Mouse (Mus musculus) neural tube, embryonic 11.5 days (tissue): ENCODE data around the gene Vmn1r53. TPM values are rescaled to one million over a fixed set of nuclear protein-coding genes. Genes with fewer than 3 reads are reported as not detected.
"Not testable (repeated sequence)": the region's sequence is repeated elsewhere in the genome, so short reads cannot be mapped to it uniquely, and the experiment has no call there.

Experiments
- ATAC-seq: fragments of 200-750 bp; cut with Nextera tagmentation; 2 replicates; pipeline ENCODE4 v1.8.0; 2017; ENCODE audit warnings: moderate number of reproducible peaks, mild to moderate bottlenecking, moderate TSS enrichment, moderate library complexity; ENCODE audit not compliant: insufficient read depth, low FRiP score, low TSS enrichment
- DNase-seq: peaks from one replicate; pipeline ENCODE4 v3.0.0-alpha.2; 2015; ENCODE audit warnings: low spot score
- H3K27ac ChIP-seq: fragments of 300-500 bp; sonication (generic); 2 replicates; pipeline ENCODE4 v1.5.1; 2014; ENCODE audit warnings: low read depth, mild to moderate bottlenecking, low read length
- H3K27me3 ChIP-seq: fragments of 300-500 bp; sonication (generic); 2 replicates; pipeline ENCODE4 v1.6.1; 2014; ENCODE audit warnings: mild to moderate bottlenecking, low read length, mixed read lengths; ENCODE audit not compliant: control insufficient read depth, insufficient read depth
- H3K36me3 ChIP-seq: fragments of 300-500 bp; sonication (generic); 2 replicates; pipeline ENCODE4 v1.6.1; 2014; ENCODE audit warnings: mild to moderate bottlenecking, low read length, moderate library complexity, mixed read lengths; ENCODE audit not compliant: control insufficient read depth, insufficient read depth
- H3K4me1 ChIP-seq: fragments of 300-500 bp; sonication (generic); 2 replicates; pipeline ENCODE4 v1.6.1; 2014; ENCODE audit warnings: low read length, mixed read lengths; ENCODE audit not compliant: control insufficient read depth, insufficient read depth
- H3K4me2 ChIP-seq: fragments of 300-500 bp; sonication (generic); 2 replicates; pipeline ENCODE4 v1.6.1; 2014; ENCODE audit warnings: low read depth, mild to moderate bottlenecking, moderate library complexity
- H3K4me3 ChIP-seq: fragments of 300-500 bp; sonication (generic); 2 replicates; pipeline ENCODE4 v1.5.1; 2014; ENCODE audit warnings: low read depth, low read length
- H3K9ac ChIP-seq: fragments of 300-500 bp; sonication (generic); 2 replicates; pipeline ENCODE4 v1.6.1; 2014; ENCODE audit warnings: mild to moderate bottlenecking, low read length
- H3K9me3 ChIP-seq: fragments of 300-500 bp; sonication (generic); 2 replicates; pipeline ENCODE4 v1.6.1; 2016; ENCODE audit warnings: low read length; ENCODE audit not compliant: control insufficient read depth
- WGBS: fragments of 180-500 bp; shearing (Covaris S2); extraction: QIAGEN DNeasy Blood & Tissue Kit; methylation state at CpG from one replicate; pipeline ENCODE4 v1.1.7; 2014; 5-methylcytosine and 5-hydroxymethylcytosine counted together
- polyA plus RNA-seq: library from polyadenylated mRNA; unstranded; fragments of >200 nt; fragmentation: Nextera tagmentation; extraction: Ambion mirVana; gene quantifications from 2 replicates; pipeline ENCODE4 v1.2.1, GENCODE M21; 2014

Vmn1r53 gene
- not detected in 2 replicates for polyA plus RNA-seq

DNA sequence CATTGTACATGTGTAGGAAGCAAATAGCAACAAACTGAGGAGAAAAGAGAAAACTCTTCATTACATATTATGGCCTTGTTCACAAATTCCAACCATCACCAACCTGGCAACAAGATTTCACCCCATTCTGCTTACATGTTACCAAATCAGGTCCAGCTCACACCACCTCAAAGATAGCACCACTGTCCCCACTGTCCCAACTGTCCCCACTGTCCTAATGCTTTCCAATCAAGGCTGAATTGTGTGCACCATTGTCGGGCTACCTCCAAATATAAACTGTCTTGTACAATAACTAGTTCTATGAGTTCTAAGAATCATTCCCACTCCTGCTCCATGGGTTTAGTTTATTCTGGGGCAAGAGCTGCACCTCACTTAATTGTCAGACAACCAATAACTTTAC is at the start of gene Vmn1r53:
Gene Vmn1r53 (minus strand): TSS at position 101 of the 400 bp plus-strand sequence.
- WGBS: 86% methylated on average over 1 of the region's 1 CpGs

DNA sequence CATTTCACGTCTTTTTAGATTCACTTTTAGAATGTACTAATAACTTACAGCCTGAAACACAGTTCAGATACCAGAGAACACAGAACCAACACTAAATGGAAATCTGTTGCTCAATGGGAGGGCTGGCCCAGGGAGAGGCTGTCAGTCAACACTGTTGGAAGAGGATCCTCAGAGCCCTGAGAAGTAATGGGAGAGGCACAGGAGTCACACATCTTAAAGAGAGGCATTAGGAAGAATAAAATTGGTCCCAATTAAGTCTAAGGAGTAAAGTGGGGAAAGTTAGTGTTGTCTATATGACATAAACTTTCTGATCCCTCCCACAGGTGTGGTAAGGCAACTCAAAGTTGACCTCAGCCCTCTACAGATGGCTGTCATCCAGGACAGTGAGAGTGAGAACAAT is 21.8 kb upstream of the Vmn1r53 start, which contains the start of gene Vmn1r54:
Gene Vmn1r54 (plus strand): TSS at position 301 of the 400 bp plus-strand sequence.
- ATAC-seq (no peak), DNase-seq (no peak)
- no peaks in the 10 kb centered on the region for H3K9me3 ChIP-seq
- H3K4me3 ChIP-seq: no peak within 1 kb of the TSS
- H3K27ac ChIP-seq: no peak within 1 kb of the TSS
- 76% methylated on average over 1 of the region's 1 CpGs for WGBS
- H3K9ac ChIP-seq: no peak within 1 kb of the TSS
- no peaks in the 10 kb centered on the region for H3K36me3 ChIP-seq
- no peaks in the 10 kb centered on the region for H3K27me3 ChIP-seq
- H3K4me2 ChIP-seq: no peak within 1 kb of the TSS
- H3K4me1 ChIP-seq: no peaks in the 10 kb centered on the region

More for the DNA sequence above, at the start of gene Vmn1r53:
- Histone ChIP-seq H3K9ac (no peak within 1 kb of the TSS), H3K4me2 (no peak within 1 kb of the TSS), H3K4me3 (no peak within 1 kb of the TSS), H3K27me3 (no peaks in the 10 kb centered on the region), H3K36me3 (no peaks in the 10 kb centered on the region), H3K9me3 (0 out of 2 replicates have a peak, but pooled peaks cover 5% of the 10 kb centered on the region), H3K4me1 (no peaks in the 10 kb centered on the region), H3K27ac (no peak within 1 kb of the TSS)
- ATAC-seq: no peak
- no peak for DNase-seq

- no peaks in the 10 kb centered on the region for H3K9me3 ChIP-seq
- H3K4me3 ChIP-seq: no peak overlapping the region
- H3K27me3 ChIP-seq: no peaks in the 10 kb centered on the region
- H3K4me2 ChIP-seq: no peak overlapping the region
- no peaks in the 10 kb centered on the region for H3K36me3 ChIP-seq
- 81% methylated on average over 3 of the region's 3 CpGs for WGBS
- H3K27ac ChIP-seq: no peak overlapping the region
- H3K9ac ChIP-seq: no peak overlapping the region
- no peaks in the 10 kb centered on the region for H3K4me1 ChIP-seq
- ATAC-seq (no peak), DNase-seq (no peak)
These were observed 19.8 kb upstream of the Vmn1r53 start for GRCm38 (mm10) chr6:90244019-90244418.

GRCm38 (mm10) chr6:90232681-90233080 is 8.4 kb upstream of the Vmn1r53 start:
- Histone ChIP-seq H3K9ac (no peak overlapping the region), H3K36me3 (no peaks in the 10 kb centered on the region), H3K4me2 (no peak overlapping the region), H3K27me3 (no peaks in the 10 kb centered on the region), H3K4me3 (no peak overlapping the region), H3K4me1 (no peaks in the 10 kb centered on the region), H3K27ac (no peak overlapping the region), H3K9me3 (0 out of 2 replicates have a peak, but pooled peaks cover 5% of the 10 kb centered on the region)
- ATAC-seq (no peak), DNase-seq (no peak)
- WGBS: 63% methylated on average over 27 of the region's 27 CpGs

- H3K9ac ChIP-seq, H3K27me3 ChIP-seq, DNase-seq, ATAC-seq, H3K36me3 ChIP-seq, H3K9me3 ChIP-seq, H3K4me1 ChIP-seq, H3K27ac ChIP-seq, H3K4me3 ChIP-seq, H3K4me2 ChIP-seq: not testable (repeated sequence)
- WGBS: 87% methylated on average over 4 of the region's 4 CpGs
These were observed 7.9 kb upstream of the Vmn1r53 start for GRCm38 (mm10) chr6:90232114-90232513.

DNA sequence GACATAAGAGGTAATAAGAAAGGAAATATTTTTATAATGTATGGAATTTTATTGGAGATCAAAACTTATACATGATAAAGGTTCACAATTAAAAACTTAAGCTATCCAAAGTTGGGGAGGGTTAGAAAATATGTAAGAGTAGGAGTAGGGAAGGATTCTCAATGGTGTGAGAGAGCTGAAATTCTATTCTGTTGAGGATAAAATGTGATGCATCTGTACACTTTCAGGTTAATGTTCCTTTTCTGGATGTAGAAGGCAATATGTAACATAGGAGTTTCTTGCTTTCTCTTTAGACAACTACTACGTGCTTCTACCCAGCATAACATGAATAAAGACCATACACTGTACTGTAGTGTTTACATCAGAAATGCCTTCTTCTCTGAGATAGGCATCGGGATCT is 21.7 kb downstream of the Vmn1r53 start, which contains the start of gene V1ra8:
Gene V1ra8 (plus strand): TSS at position 301 of the 400 bp plus-strand sequence.
- not testable (repeated sequence) for H3K9ac ChIP-seq, H3K4me3 ChIP-seq, H3K9me3 ChIP-seq, H3K27ac ChIP-seq, H3K27me3 ChIP-seq, ATAC-seq, H3K36me3 ChIP-seq, H3K4me2 ChIP-seq, H3K4me1 ChIP-seq, DNase-seq
- 83% methylated on average over 2 of the region's 2 CpGs for WGBS

DNA sequence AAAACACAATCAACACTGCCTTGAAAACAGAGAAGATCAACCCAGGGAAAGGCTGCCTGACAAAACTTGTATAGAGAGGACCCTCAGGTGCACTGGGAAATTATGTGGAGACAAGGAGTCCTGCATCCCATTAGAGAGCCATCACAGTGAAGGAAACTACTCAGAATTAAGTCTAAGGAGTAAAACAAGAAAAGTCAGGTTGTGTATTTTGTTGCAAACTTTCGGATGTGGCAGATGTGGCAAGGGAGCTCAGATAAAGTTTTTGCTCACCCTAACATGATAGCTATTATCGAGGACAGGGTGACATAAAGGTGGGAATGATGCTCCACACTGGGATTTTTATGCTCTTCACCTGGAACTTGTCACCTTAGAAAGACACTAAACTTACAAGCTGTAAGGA is 49.7 kb downstream of the Vmn1r53 start, which contains the start of gene Vmn1r52:
Gene Vmn1r52 (plus strand): TSS at position 301 of the 400 bp plus-strand sequence.
- DNase-seq (no peak), ATAC-seq (no peak)
- Histone ChIP-seq H3K4me1 (no peaks in the 10 kb centered on the region), H3K9me3 (no peaks in the 10 kb centered on the region), H3K4me3 (no peak within 1 kb of the TSS), H3K4me2 (no peak within 1 kb of the TSS), H3K27ac (no peak within 1 kb of the TSS), H3K9ac (no peak within 1 kb of the TSS), H3K27me3 (no peaks in the 10 kb centered on the region), H3K36me3 (no peaks in the 10 kb centered on the region)
- WGBS: 80% methylated on average over 2 of the region's 2 CpGs

Other genes with a start within 250 kb of the Vmn1r53 start
- not detected in 2 replicates for gene Vmn1r47, start 208.3 kb downstream of the Vmn1r53 start, polyA plus RNA-seq
- gene Vmn1r48, start 187.6 kb downstream of the Vmn1r53 start, polyA plus RNA-seq: not detected in 2 replicates
- gene Vmn1r49, start 145.9 kb downstream of the Vmn1r53 start, polyA plus RNA-seq: not detected in 2 replicates
- not detected in 2 replicates for gene Vmn1r50, start 123.0 kb downstream of the Vmn1r53 start, polyA plus RNA-seq
- gene Vmn1r51, start 101.8 kb downstream of the Vmn1r53 start, polyA plus RNA-seq: 0.08 TPM in 1 of 2 replicates, not detected in the other
- not detected in 2 replicates for gene Vmn1r52, start 49.6 kb downstream of the Vmn1r53 start, polyA plus RNA-seq
- gene V1ra8, start 21.6 kb downstream of the Vmn1r53 start, polyA plus RNA-seq: not detected in 2 replicates
- not detected in 2 replicates for gene Vmn1r54, start 21.9 kb upstream of the Vmn1r53 start, polyA plus RNA-seq
- not detected in 2 replicates for gene BC048671, start 76.8 kb upstream of the Vmn1r53 start, polyA plus RNA-seq
- not detected in 2 replicates for gene Chst13, start 100.7 kb upstream of the Vmn1r53 start, polyA plus RNA-seq
- not detected in 2 replicates for gene Uroc1, start 108.8 kb upstream of the Vmn1r53 start, polyA plus RNA-seq
- 11.5 and 15.1 TPM in 2 replicates for gene Zxdc, start 145.1 kb upstream of the Vmn1r53 start, polyA plus RNA-seq
- 0.96 and 1.2 TPM in 2 replicates for gene Cfap100, start 204.4 kb upstream of the Vmn1r53 start, polyA plus RNA-seq
- gene Klf15, start 238.1 kb upstream of the Vmn1r53 start, polyA plus RNA-seq: 3.1 and 3.2 TPM in 2 replicates